Mouse (Mus musculus) intestine, postnatal 0 days (tissue): ENCODE measurements around the gene Sbk3. TPM values are rescaled to one million over a fixed set of nuclear protein-coding genes. Genes with fewer than 3 reads are reported as not detected.

Experiments
- ATAC-seq: fragments of 200-750 bp; cut with Nextera tagmentation; 2 replicates; pipeline ENCODE4 v1.8.0; 2017; ENCODE audit warnings: mild to moderate bottlenecking, moderate TSS enrichment, moderate library complexity
- H3K27ac ChIP-seq: fragments of 300-500 bp; sonication (generic); 2 replicates; pipeline ENCODE4 v1.5.1; 2014; ENCODE audit warnings: mild to moderate bottlenecking, low read depth, low read length, moderate library complexity
- H3K27me3 ChIP-seq: fragments of 300-500 bp; sonication (generic); replicated peaks from 2 replicates; pipeline ENCODE4 v1.6.1; 2014; ENCODE audit warnings: low read length, mixed read lengths; ENCODE audit not compliant: control insufficient read depth, insufficient read depth
- H3K36me3 ChIP-seq: fragments of 300-500 bp; sonication (generic); 2 replicates; pipeline ENCODE4 v1.6.1; 2014; ENCODE audit warnings: mild to moderate bottlenecking, moderate library complexity; ENCODE audit not compliant: control insufficient read depth, insufficient read depth
- H3K4me1 ChIP-seq: fragments of 300-500 bp; sonication (generic); replicated peaks from 2 replicates; pipeline ENCODE4 v1.6.1; 2014; ENCODE audit warnings: antibody characterized with exemption, low read length, mixed read lengths; ENCODE audit not compliant: control insufficient read depth, insufficient read depth
- H3K4me2 ChIP-seq: fragments of 300-500 bp; sonication (generic); replicated peaks from 2 replicates; pipeline ENCODE4 v1.6.1; 2014; ENCODE audit warnings: low read depth, mild to moderate bottlenecking, moderate library complexity
- H3K4me3 ChIP-seq: fragments of 300-500 bp; sonication (generic); 2 replicates; pipeline ENCODE4 v1.5.1; 2014; ENCODE audit warnings: low read depth, low read length
- H3K9ac ChIP-seq: fragments of 300-500 bp; sonication (generic); 2 replicates; pipeline ENCODE4 v1.6.1; 2014; ENCODE audit warnings: mild to moderate bottlenecking, low read depth, low read length
- H3K9me3 ChIP-seq: fragments of 300-500 bp; sonication (generic); 2 replicates; pipeline ENCODE4 v1.6.1; 2016; ENCODE audit warnings: mixed run types; ENCODE audit not compliant: control insufficient read depth
- CTCF ChIP-seq: sonication (generic); IDR thresholded peaks from 2 replicates; pipeline ENCODE4 v1.5.1; 2016; ENCODE audit warnings: low read depth, mild to moderate bottlenecking, control low read depth, antibody characterized with exemption, moderate library complexity
- WGBS: fragments of 180-500 bp; shearing (Covaris S2); extraction: QIAGEN DNeasy Blood & Tissue Kit; methylation state at CpG from one replicate; pipeline ENCODE4 v1.1.7; 2014; 5-methylcytosine and 5-hydroxymethylcytosine counted together
- polyA plus RNA-seq: library from polyadenylated mRNA; unstranded; fragments of >200 nt; fragmentation: Nextera tagmentation; extraction: Ambion mirVana; gene quantifications from 2 replicates; pipeline ENCODE4 v1.2.1, GENCODE M21; 2015

Gene Sbk3
- polyA plus RNA-seq, 1 experiment from 2014 or later = not detected

DNA sequence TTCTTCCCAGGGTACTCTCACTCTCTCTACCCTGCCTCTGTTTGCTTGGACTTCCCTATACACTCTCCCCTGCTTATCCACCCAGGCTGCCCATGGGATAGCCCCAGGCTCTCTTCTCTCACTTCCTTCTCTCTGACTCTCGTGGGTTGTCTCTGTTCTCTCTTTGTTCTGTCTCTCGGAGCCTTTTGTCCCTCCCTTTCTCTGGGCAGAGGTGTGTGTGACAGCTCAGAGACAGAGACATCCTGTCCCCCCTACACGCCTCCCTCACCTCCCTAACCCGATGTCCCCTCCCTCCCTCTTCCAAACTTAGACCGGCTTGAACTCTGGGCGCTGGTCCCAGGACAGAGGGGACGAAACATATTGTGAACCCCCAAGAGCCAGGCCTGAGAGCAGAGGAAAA lies 742 bp upstream of the Sbk3 start:
- 28% methylated on average over 7 of the region's 7 CpGs for WGBS
- no peak overlapping the region for H3K9ac ChIP-seq
- H3K27me3 ChIP-seq = no peaks in the 10 kb centered on the region
- H3K4me1 ChIP-seq = no peaks in the 10 kb centered on the region
- H3K36me3 ChIP-seq = no peaks in the 10 kb centered on the region
- TF ChIP-seq CTCF = no peak
- no peak overlapping the region for H3K4me2 ChIP-seq
- no peak overlapping the region for H3K27ac ChIP-seq
- H3K4me3 ChIP-seq = no peak overlapping the region
- H3K9me3 ChIP-seq = peaks cover 2% of the 10 kb centered on the region; the same call in 1 of the 2 replicates
- ATAC-seq = no peak

DNA sequence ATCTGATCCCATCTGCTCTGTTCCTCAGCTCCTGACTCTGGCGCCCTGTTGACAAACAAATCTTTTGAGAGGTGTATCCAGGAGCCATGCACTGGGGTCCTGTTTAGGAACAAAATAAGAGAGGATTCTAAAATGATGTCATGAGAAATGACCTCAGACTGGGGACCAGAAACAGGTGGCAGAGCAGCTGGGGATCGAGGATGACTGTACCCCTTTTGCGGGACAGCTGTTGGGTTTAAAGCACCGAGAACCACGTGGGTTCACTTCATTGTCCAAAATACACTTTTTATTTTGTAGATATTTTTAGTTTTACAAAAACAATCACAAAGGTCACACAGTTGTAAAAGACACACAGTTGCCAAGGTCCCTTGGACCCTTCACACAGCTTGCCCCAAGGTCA lies 6.0 kb downstream of the Sbk3 start:
- 77% methylated on average over 5 of the region's 5 CpGs for WGBS
- no peaks in the 10 kb centered on the region for H3K36me3 ChIP-seq

DNA sequence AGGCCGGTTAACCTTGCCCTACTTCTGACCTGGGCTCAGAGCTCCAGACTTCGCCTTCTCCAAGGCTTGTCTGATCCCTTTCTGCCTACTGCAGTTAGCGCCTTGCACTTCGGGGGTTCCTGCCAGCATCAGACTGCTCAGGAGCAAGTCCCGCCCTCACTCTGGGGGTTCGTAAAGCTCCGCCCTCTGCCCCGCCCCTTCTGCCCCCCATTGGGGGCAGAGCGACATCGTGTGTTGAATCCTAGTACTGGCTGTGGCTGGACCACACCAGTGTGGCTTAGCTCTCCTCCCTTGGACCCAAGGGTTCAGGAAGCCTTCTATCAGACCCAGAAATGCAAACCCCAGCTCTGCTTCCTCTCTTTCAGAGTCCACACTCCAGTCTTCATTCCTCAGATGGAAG lies 6.7 kb downstream of the Sbk3 start, which contains the start of gene Sbk2:
Gene Sbk2, minus strand, starts transcription at position 135 of the 400 bp plus-strand sequence.
- no peak within 1 kb of the TSS for H3K9ac ChIP-seq
- TF ChIP-seq CTCF = peak; percentile 91

More for the DNA sequence above, 6.0 kb downstream of the Sbk3 start:
- ATAC-seq = no peak
- no peak overlapping the region for H3K4me2 ChIP-seq
- no peak overlapping the region for H3K9ac ChIP-seq
- no peak overlapping the region for H3K27ac ChIP-seq
- H3K4me3 ChIP-seq = no peak overlapping the region
- H3K4me1 ChIP-seq = no peaks in the 10 kb centered on the region
- no peaks in the 10 kb centered on the region for H3K9me3 ChIP-seq
- H3K27me3 ChIP-seq = no peaks in the 10 kb centered on the region
- no peak for TF ChIP-seq CTCF

DNA sequence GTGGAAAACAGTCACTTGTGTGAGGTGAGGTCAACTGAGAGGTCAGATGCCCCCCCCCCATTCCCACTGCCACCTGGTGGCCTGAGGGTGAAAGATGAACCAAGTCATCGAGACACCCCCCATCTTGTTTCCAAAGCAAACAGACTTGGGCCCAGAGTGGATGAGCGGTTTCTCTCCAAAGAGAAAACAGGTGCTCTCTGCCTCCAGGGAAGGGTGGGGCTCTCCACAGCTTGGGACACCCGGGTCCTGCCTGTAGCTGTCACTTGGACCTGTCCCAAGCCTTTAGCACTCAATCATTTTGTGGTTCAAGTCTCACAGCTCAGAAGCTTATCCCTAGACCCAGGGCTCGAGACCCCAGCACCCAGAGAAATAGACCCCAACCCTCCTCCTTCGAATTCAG lies 7.4 kb downstream of the Sbk3 start:
- ATAC-seq = no peak
- 73% methylated on average over 5 of the region's 5 CpGs for WGBS
- H3K27me3 ChIP-seq = no peaks in the 10 kb centered on the region
- no peak overlapping the region for H3K9ac ChIP-seq
- no peaks in the 10 kb centered on the region for H3K4me1 ChIP-seq
- H3K36me3 ChIP-seq = no peaks in the 10 kb centered on the region
- peak; percentile 21; the same call in 1 of the 2 replicates for TF ChIP-seq CTCF
- no peak overlapping the region for H3K27ac ChIP-seq
- H3K9me3 ChIP-seq = no peaks in the 10 kb centered on the region
- H3K4me3 ChIP-seq = no peak overlapping the region
- no peak overlapping the region for H3K4me2 ChIP-seq

More for the DNA sequence above, 6.7 kb downstream of the Sbk3 start, which contains the start of gene Sbk2:
- H3K4me2 ChIP-seq = peak within 1 kb of the TSS; percentile 44
- no peaks in the 10 kb centered on the region for H3K4me1 ChIP-seq
- no peak within 1 kb of the TSS; the same call in 1 of the 2 replicates for H3K27ac ChIP-seq
- H3K27me3 ChIP-seq = no peaks in the 10 kb centered on the region
- 1% methylated on average over 10 of the region's 10 CpGs for WGBS
- peak; percentile 80; the same call in 1 of the 2 replicates for ATAC-seq
- H3K4me3 ChIP-seq = no peak within 1 kb of the TSS
- H3K36me3 ChIP-seq = no peaks in the 10 kb centered on the region
- no peaks in the 10 kb centered on the region for H3K9me3 ChIP-seq

DNA sequence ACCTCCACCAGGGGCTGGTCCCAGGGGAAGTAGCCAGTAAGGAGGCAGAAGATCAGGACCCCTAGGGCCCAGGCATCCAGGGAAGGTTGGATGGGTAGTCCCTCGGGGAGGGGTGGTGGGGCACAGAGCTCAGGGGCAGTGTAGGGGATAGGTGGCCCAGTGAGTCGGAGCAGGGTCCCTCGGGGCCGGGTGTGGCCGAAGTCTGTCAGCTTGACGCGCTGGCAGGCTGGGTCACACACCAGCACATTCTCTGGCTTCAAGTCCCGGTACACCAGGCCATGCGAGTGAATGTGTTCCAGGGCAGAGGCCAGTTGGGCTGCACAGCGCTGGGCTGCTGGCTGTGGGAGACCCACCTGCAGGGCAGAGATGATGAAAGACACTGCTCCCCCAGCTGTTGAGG lies 13.6 kb downstream of the Sbk3 start:
- no peak overlapping the region for H3K9ac ChIP-seq
- H3K4me3 ChIP-seq = no peak overlapping the region
- 80% methylated on average over 10 of the region's 10 CpGs for WGBS
- TF ChIP-seq CTCF = no peak
- no peaks in the 10 kb centered on the region for H3K4me1 ChIP-seq
- no peaks in the 10 kb centered on the region for H3K9me3 ChIP-seq
- H3K36me3 ChIP-seq = no peaks in the 10 kb centered on the region
- H3K27me3 ChIP-seq = no peaks in the 10 kb centered on the region
- no peak overlapping the region for H3K4me2 ChIP-seq
- no peak for ATAC-seq
- H3K27ac ChIP-seq = no peak overlapping the region

DNA sequence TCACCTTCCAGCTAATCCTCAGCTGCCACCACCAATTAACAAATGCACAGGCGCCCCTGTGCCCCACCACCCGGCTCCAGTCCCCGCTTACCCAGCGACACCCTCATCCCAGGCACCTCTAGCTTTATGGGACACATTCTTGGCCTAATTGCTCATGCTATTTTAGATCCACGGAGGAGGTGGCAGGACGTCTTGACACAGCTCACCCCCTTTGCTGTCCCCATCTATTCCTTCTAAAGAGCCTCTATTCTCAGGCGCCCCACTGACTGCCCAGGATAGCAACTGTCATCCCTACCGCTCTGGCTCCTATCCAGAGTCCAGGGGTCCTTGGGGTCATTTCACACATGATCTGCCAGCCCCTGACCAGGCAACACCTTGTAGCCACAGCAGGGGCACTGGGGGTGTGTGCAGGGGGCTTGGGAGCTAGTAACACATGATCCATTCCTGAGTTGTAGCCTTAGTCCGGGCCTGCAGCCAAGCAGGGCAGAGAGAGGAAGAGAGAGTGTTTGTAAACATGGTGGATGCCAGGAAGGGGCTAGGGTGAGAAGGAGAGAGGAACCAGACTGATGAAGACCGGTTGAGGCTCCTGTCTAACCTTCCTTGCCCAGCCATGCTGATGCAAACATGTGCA lies 17.0 kb downstream of the Sbk3 start:
- TF ChIP-seq CTCF = no peak
- no peak overlapping the region for H3K4me2 ChIP-seq
- no peak overlapping the region for H3K4me3 ChIP-seq
- no peaks in the 10 kb centered on the region for H3K27me3 ChIP-seq
- no peak overlapping the region for H3K9ac ChIP-seq
- ATAC-seq = no peak
- 30% methylated on average over 10 of the region's 10 CpGs for WGBS
- no peaks in the 10 kb centered on the region for H3K4me1 ChIP-seq
- H3K36me3 ChIP-seq = no peaks in the 10 kb centered on the region
- H3K9me3 ChIP-seq = no peaks in the 10 kb centered on the region
- no peak overlapping the region for H3K27ac ChIP-seq
